Mouse (Mus musculus) CH12F3 (cell line): ENCODE results near the gene Adamts7.

ENCODE experiments used
- in situ Hi-C: fragments of 300-500 bp; cut with MboI; formaldehyde crosslinking; loops from 2 replicates; pipeline ENCODE4 v1.14.3; 2020; ENCODE audit warnings: low sequenced_read_pairs

The Adamts7 gene

DNA sequence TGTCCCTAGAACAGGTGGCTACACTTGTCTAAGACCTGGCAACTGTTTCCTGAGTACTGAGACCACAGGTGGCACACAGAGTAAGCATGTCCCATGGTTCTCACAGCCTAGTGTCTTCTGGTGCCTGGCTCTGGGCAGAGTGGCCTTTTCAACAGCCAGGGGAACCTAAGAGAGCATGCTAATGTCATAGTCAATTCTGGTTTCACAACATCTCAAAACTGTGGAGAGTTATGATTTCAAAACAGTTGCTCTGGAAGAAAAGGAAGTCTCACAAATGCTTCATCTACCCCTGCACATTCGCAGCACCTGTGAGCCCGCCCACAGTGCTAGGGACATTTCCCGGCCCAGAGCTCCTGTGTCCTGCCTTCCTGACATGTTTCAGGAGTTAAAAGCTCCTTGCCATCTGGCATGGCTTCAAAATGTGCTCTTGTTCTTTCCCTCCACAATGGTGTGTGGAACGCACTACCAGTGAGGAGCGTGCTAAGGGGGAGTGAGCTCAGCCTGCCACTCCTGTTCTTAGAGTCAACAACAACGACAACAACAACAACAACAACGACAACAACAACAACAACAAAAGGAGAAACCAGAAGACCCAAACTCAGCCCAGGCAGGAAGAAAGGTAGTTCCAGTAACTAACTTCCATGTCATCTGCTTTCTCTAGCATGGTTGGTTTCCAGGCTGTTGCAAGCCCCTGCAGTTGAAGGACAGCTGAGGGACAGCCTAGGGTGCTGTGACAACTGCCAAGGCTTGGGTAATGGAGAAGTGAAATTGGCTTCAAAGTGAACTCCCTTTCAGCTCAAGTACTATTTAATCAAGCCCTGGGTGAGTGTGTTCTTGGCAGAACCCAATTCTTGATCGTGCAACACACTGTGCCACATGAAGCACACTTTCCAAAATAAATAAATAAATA lies 70.2 kb downstream of the Adamts7 start:
- in situ Hi-C loops: no loop called here

DNA sequence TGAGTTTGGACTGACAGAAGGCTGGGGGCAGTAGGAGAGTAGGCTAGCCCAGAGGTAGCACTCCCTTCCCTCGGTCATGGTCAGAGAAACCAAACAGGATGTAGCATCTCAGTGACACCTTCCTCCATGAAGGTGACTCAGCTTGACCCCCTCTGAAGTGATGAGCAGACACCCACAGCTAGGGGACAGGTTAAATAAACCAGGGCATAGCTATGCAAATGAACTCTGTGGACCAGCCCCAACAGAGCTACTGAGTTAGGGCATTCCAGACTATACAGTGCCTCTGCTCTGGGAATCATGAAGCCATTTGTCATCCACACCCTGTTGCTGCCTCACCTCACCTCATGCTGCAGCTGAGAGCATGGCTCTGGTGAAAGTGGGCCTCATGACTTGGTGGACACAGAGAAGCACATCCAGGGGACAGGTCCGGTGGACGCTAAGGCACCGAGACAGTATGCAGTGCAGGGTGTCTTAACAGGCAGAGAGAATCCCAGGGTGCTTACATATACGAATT lies 71.1 kb downstream of the Adamts7 start:
- in situ Hi-C loops: no loop called here

DNA sequence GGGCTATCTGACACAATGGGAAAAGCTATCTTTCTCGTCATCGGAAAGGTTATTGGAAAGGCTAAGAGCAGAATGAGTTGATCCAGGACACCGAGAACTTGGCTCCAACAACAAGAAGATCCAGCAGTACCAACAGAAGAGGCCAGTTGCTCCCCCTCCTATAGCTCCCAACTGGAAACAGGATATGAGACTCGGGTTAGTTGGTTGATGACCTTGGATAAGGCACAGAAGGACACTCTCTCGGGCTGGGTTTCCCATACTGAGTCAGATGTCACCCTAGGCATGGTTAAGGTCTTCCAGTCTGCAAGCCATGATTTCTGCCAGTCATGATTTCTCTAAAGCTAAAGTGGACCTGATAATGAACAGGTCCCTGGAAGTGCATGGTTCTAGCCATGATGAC lies 71.9 kb downstream of the Adamts7 start:
- in situ Hi-C loops: no loop called here

DNA sequence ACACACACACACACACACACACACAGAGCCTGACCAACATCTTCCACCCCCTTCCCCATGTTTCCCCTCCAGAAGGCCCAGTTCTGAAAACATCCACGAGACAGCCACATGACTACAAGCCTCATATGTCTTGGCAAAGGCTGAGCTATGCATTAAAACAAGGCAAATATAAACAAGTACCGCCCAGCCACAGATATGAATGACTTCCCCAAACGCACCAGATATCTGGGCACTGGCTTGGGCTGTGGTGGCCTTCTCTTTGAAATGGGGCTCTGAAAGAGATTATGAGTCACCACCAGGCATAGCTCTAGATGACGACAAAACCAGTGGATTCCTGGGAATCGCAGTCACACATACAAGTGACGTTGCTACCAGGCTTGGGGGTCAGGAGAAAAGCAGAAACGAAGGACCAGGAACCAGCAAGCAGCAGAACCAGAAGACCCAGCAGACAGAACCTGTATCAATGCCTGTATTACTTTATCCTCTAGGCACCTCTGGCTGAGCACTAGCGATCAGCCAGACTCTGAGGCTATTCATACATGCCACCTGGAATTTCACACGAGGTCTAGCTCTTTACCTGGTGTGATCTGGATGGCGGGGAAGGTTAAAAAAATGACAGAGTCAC lies 72.5 kb downstream of the Adamts7 start:
- in situ Hi-C loops: no loop called here

DNA sequence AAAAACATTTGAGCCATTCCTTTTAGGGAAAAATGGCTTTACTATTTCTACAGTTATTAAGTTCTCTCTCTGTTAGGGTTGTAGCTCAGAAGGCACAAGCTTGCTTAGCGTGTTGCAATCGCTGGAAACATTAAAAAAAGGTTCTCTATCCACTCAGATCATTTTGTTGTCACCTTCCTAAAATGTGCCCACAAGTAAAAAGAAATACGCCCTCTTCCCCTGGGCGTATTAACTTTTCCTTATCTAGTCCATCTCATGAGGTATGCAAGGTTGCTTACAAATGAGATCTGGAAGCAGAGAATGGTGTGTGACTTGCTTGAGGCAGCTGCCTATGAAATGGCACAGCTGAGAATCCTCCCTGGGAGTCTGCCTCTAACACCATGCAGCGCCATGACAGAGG lies 73.9 kb downstream of the Adamts7 start:
- in situ Hi-C loops: no loop called here

DNA sequence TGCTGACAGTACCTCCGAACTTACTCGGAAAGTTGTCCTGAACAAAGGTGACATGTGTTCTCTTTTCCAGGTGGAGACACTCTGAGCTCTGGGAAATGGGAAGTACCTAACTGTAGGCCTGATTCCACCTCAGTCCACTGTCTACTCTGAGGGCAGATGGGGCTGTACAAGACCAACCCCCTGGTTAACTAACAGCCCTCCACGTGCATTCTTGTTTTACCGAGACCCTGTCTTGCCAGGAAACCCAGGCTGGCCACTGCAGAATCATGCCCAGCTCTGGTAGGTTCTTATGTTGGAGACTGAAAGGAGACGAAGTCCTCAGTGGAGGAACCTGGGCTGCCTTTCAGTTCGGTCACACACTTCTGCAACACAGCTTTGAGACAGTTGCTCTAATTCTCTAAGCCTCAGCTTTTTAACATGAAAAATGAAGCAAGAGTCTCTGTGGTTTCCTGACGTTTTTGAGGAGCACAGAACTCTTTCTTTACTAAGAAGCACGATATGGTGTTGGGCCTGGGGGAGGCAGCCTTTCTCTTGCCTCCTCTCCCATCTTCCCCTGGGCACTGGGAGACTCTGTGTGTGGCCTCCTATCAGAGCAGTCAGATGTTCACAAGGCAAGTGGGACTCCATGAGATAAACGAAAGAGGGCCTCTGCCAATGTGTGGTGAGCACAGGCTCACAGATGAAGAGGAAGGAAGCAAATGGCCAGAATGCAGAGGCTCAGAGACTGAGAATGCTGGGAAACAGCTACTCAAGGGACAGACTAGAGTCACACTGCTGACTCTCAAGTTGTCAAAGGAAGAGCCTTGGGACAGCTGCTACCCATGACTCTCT lies 74.6 kb downstream of the Adamts7 start:
- in situ Hi-C loops: no loop called here

DNA sequence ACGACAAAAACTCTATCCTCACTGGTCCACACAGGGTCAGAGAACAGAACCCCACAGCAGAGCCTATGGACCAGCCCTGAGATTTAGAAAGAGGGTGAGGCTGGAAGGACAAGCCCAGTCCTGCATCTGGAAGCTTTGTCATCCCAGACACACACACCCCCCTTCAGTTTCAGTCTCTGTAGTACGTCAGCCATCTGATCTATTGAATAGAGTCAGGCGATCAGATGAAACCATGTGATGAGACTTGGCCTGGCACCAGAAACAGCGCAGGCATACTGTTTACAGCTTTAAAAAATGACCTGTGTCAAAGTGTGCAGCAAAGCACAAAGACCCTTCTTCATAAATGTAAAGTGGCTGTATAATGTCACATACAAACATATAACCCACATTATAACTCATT lies 77.7 kb downstream of the Adamts7 start:
- in situ Hi-C loops: no loop called here

DNA sequence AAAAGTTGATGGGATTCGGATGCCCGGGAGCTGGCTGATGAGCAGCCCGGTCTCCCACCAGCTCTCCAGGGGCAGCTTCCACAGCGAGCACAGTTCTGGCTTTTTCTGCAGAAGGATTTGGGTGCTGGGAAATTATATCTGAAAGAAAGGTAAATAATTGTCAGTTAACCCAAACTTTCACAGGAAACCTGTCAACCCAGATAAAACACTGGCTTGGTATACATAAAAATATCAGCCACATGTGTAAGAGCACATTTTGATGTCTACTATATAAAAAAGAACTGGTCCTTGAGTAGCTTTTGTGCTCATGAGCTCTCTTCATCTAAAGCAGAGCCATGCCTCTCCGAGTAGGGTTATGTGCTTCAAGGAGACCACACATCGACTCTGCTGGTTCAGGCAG lies 78.2 kb downstream of the Adamts7 start:
- in situ Hi-C loops: no loop called here

DNA sequence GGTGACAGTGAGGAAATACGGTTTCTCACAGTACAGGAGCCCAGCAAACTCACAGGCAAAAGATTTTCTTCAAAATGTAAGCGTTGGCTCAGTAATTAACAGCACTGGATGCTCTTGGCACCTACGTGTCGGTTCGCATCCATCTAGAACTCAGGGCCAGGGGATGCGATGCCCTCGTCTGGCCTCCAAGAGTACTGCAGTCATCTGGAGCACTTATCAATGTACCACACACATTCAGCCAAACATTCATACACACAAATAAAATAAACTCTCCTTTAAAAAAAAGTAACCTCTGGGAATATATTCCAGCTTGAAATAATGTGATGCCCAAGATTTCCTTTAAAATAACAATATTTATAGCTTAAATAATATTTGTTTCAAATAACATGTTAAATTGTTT lies 78.7 kb downstream of the Adamts7 start:
- in situ Hi-C loops: no loop called here

DNA sequence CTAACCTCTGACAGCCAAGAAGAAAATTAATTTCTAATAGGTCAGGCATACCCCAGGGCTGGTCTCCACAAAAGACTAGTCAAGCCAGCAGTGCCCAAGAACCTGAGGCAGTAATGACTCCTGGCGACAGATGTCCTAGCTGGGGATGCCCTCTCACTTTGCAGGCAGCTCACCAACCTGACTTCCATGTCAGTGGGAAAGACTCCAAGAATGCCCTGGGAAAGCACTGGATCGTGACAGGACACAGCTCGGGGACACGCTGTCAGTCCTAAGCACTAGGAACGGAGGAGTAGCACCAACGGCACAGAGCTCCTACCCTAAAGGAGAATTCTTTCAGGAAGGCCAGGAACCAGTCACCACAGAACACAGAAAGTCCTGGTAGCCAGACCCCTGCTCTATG lies 79.4 kb downstream of the Adamts7 start:
- in situ Hi-C loops: no loop called here

DNA sequence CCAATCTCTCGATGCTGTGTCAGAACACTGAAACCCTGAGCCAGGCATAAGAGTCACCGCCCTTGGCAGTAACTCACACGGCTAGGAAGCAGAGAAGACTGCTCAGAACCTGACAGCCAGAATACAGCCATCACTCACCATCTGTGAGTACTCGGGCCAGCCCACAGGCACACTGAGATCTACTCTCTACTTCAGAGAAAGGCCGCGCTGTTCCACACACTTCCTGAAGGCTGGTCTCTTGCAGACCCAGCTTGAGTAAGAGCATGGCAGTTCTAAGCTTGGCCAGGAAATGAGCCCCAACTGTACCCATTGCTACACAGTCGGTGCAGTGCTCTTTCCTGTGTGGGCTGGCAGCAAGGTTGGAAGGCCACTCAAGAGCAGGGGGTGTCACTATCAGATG lies 80.0 kb downstream of the Adamts7 start:
- in situ Hi-C loops: no loop called here

DNA sequence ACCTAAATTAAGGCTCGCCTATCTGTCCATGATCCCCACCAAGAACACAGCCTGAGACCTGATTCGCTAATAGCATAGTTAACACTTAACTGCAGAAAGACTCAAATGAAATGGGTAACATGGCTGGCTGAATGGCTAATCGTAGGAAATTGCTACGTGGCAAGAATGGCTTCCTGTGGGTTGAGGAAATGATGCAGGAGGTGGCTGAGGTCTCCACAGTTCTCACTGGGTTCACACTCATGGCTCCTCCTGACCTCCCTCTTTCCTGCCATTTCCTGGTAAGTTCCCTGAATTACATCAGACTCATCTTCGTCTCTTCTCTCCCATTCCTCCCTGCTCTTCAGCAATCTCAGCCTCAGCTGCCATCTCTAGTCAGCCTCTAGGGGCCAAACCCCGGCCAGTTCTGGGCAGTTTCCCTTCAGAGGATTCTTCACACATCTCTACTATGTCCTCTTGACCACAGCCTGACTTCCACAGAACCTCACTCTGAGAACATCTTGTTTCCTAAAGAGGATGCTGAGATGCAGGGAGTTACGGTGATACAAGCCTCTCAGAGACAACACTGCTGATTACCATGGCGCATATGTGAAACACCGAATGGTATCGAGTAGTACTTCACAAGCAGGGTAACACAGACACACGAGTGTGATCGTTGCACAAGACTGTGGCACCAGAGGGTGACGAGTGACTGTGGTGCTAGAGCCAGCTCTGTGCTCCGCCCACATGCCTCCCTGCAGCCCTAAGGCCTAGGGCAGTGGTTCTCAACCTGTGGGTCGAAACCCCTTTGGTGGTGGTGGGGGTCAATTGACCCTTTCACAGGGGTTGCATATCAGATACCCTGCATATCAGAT lies 81.7 kb downstream of the Adamts7 start:
- in situ Hi-C loops: no loop called here

DNA sequence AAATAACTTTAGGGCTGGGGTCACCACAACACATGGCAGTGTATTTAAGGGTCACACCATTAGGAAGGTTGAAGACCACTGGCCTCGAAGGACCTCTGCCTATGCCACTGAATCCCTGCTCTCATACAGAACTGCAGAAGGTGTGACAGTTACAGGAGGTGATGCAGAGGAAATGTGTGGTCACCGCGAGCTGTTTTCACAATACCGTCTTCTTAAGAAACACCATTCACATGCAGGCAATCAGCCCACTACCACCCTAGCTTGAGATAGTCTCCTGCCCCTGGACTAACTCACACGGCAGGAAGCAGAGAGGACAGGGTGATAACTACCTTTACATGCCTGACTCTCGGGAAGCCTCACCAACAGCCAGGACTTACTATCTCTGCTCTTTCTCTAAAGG lies 82.3 kb downstream of the Adamts7 start:
- in situ Hi-C loops: no loop called here

DNA sequence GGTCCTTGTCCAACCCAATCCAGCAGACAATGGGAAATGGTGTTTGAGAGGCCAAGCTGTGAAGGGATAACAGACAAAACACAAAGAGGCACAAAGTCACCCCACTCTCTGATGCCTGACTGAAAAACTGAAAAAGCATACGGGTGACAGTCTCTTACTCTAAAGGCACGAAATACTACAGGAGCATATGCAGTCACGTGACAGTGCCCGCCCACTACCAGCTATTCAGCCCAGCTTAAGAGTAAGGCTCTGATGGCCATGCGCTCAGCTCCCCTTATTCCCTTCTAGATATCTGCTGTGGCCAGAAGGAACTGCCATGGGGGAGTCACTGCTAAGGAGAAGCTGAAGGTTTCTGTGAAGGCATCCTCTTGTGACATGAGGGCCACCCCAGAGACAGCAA lies 82.9 kb downstream of the Adamts7 start:
- in situ Hi-C loops: no loop called here

DNA sequence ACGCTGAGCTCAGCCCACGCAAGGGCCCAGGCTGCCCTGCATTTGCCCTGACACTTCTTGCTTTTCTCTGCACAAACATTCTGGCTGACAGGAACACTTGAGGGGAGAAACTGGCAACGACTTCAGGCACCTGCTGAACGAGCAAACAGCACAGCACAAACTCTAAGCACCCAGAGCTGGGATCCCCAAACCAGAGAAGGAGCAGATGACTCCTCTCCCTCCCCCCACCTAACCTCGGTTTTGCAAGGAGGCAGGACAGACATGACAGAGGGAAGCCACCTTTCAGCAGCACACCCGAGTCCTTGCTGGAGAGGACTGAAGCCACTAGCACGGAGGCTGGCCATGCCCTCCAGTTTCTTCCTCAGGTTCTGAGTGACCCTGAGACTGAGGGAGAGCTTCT lies 84.4 kb downstream of the Adamts7 start:
- in situ Hi-C loops: no loop called here

DNA sequence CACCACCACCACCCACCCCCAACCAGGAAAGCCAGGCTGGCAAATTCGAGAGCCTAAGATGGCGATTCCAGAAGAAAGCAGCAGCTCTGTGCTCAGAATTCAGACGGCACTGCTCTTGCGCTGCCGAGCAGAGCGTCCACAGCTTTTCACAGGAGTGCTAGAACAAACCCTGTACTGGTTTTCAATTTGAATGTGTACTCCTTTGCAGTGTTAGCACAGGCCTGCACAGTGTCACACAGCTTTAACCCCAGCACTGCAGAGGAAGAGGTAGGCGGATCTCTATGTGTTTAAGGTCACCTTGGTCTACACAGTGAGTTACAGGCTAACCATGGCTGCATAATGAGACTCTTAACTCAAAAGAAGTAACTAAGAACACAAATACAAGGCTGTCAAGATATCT lies 85.5 kb downstream of the Adamts7 start:
- in situ Hi-C loops: no loop called here

DNA sequence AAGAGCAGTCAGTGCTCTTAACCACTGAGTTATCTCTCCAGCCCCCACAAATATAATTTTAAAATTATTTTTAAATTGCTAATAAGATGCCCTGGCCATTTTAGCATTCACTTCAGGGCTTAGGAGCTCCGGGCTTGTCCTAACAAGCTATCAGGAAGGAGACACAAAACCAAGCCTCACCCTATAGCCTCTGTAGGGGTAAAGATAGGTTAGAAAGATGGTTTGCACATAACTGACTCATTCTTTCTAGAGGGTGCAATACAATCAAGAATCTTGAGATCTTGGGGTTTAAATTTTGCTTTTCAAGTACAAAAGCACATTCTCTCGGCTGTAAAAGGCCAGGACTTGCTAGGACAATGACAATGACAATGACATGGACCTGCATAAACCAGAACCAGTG lies 86.2 kb downstream of the Adamts7 start:
- in situ Hi-C loops: no loop called here

DNA sequence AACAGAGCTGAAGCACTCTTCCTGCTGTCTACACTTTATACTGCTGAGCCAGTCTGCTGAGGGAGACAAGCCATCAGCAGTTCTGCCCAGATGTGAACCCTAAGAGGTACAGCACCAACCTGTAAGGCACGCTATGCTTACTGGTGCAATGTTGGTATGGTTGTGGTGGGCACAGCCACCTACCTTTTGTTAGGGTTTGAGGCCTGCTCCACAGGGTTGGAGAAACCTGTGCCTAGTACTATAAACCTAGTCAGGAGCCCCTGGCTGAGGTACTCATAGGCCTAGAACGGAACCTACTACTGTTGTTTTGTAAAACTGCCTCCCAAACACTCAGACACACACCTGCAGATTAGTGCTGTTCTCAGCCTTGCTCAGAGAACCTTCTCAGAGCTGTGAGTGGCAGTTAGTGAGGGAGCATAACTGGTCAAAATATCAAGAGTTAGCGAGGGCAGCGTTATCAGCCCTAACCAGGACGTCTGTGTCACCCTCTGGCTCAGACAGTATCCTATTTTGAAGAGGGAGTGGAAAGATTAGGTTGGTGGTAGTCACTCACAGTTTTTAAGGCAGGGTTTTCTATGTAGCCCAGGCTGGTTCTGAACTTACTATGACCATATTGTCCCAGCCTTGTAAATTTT lies 87.4 kb downstream of the Adamts7 start:
- in situ Hi-C loops: no loop called here

DNA sequence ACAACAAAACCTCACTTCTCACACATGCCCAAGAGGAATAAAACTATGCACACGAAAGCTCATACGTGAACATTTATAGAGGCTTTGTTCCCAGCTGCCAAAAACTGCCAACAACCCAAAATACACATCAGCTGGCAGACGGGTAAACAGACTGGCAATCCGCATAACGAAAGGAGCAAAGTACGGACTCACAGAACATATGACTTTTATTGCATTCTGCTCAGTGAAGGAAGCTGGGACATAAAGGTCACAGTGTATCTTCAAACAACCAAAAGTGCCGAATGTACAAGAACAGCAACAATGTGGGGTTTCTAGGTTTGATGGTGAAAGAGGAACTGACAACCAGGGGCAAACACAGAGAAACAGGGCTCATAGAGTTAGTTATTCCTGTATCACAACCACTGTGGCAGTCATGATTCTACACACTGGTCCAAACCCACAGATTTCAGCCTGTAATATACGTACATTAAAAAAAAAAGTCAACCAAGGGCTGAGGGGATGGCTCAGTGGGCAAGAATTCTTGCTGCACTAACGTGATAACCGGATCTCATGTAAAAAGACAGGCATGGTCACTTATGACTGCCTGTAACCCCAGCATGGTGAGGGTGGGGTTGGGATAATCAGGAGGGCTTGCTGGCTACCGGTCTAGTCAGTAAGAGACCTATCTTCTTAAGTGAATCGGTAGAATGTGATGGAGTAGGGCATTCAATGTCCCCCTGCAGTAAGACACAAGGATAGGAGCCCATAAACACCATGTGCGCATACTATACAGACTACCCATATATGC lies 88.3 kb downstream of the Adamts7 start:
- in situ Hi-C loops: no loop called here
